Mouse (Mus musculus) inflammation-experienced regulatory T-cells, adult 6 months (primary cell): ENCODE measurements around the gene Mcoln2. TPM values are rescaled to one million over a fixed set of nuclear protein-coding genes. Genes with fewer than 3 reads are reported as not detected.

ENCODE experiments used
- ATAC-seq: one replicate; pipeline ENCODE4 v1.8.0; 2017
- polyA plus RNA-seq, 3 experiments: library from polyadenylated mRNA; unstranded; fragments of 100-300 nt; shearing (Covaris generic); gene quantifications; one replicate each; pipeline ENCODE4 v1.2.1; 2017

Gene Mcoln2
- polyA plus RNA-seq, 3 experiments from 2014 or later: 3.9 to 8.4 (median 7.9) TPM

DNA sequence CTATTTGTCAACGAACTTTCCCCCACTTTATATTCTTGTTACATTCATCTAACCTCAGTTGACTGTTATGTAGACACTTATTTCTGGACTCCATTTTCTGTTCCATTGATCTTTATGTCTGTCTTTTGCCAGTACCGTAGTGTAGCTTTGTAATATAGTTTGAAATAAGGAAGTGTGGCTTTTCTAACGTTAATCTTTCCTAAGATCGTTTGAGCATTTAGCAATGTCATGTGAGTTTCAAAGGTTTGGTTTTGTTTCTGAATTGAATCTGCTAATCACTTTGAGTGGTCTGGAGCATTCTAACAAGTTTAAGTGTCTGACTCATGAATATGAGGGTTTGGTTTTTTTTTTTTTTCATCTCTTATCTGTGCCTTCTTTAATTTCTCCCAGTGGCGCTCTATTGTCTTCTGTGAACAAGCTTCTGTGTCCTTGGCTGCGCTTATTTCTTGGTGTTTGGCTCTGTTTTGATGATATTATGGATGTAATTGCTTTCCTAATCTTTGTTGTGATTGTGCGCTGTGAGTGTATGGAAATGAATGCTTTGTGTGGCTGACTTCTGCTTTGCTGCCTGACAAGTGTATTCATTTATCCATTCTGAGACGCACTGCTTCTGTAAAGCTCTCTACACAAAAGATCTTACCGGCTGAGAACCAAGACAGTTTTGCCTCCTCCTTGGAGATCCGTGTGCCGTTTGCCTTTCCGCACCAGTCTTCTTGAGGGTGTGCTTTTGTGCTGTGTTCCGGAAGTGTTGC lies 79.1 kb downstream of the Mcoln2 start:
- ATAC-seq: no peak

- no peak for ATAC-seq
Observed at GRCm38 (mm10) chr3:146232708-146233107, 83.1 kb downstream of the Mcoln2 start.

DNA sequence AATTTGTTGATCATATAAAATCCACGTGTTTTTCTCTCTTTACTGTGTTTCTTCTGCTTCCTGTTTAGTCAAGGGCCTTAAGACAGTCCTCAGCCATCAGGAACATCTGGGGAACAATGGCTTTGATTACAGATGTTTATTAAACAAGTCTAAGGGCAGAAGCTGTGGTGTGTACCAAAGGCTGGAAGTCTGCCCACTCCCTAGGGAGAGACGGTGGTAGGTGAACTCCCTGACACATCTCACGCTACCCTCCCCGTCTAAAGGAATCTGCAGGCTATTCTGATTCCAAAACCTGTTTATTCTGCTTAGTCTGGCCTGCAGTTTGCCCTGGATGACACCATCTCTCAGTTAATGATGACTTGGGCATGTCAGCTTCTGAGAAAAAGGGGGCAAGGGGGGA lies 84.1 kb downstream of the Mcoln2 start:
- ATAC-seq: no peak

- no peak for ATAC-seq
Observed at GRCm38 (mm10) chr3:146234530-146234929, 84.9 kb downstream of the Mcoln2 start.

GRCm38 (mm10) chr3:146236280-146236679 lies 86.6 kb downstream of the Mcoln2 start:
- ATAC-seq: no peak

DNA sequence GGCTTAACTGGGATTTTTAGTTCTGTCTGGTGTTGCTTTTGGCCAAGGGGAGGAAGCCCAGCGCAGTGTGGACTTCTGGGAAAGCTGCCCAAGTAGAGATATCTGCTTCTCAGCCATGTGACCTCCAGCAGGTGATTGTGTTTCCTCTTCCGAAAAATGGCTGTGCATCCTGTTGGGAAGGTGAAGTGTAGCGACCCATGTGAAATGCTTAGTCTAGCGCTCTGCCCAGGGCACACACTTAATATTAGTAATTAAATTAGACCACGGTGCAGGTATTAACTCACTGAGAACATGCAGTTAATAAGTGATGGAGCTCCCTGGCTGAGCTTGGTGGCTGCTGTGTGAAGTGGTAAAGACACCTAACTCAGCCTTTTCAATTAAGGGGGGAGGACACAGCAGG lies 88.0 kb downstream of the Mcoln2 start:
- ATAC-seq: no peak

GRCm38 (mm10) chr3:146244630-146245029 lies 95.0 kb downstream of the Mcoln2 start:
- no peak for ATAC-seq

Other genes starting within 250 kb of the Mcoln2 start
- gene Bcl10, start 227.0 kb upstream of the Mcoln2 start, polyA plus RNA-seq: 10 to 100 TPM; 52.3 to 61.9 (median 55.5) TPM
- 10 to 100 TPM; 13.8 to 21.9 (median 20.6) TPM for gene 2410004B18Rik, start 211.8 kb upstream of the Mcoln2 start, polyA plus RNA-seq
- under 1 TPM in 1 of 3 experiments, not detected in 2; 0.13 TPM for gene Syde2, start 162.0 kb upstream of the Mcoln2 start, polyA plus RNA-seq
- gene Wdr63, start 41.7 kb upstream of the Mcoln2 start, polyA plus RNA-seq: under 1 TPM in 1 of 3 experiments, not detected in 2; 0.44 TPM
- 1 to 10 TPM; 2.2 to 6.8 (median 4.7) TPM for gene Mcoln3, start 32.4 kb upstream of the Mcoln2 start, polyA plus RNA-seq
- gene Lpar3, start 71.1 kb downstream of the Mcoln2 start, polyA plus RNA-seq: under 1 TPM in 1 of 3 experiments, not detected in 2; 0.23 TPM